ENCODE assay signal across 8 mouse cellular contexts in the genomic region with DNA sequence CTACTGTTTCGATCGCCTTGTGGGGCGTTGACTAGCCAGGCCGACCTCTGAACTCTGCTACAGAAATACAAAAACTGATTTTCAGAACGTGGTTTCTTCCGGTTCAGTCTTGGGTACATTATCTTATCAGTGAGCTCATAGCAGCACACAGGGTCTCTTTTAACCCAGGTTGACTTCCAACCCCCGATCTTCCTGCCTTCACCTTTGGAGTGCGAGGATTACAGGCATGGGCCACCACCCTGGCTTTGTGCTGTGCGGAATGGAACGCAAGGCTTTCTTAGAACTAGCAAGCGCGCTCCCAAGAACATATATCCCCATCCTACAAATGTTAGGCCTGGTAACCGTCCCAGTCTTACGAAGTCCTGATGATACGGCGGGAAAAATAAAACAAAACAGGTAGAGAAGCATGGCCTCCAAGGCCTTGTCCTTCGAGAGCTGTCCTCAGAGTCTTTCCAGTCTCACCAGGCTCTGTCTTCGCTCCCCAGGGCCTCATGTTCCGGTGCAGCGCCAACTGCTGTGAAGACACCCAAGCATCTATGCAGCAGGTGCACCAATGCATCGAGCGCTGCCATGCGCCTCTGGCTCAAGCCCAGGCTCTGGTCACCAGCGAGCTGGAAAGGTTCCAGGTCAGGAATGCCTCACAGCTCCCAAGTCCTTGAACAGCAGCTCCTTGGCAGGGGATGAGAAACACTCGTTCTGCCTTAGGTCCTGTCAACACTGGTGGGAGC. TPM values are rescaled to one million over a fixed set of nuclear protein-coding genes. Genes with fewer than 3 reads are reported as not detected.
DNase-seq lines count a peak whose midpoint lies in the region; ATAC-seq and TF ChIP-seq lines count a peak whose summit lies in the region.

No protein-coding gene starts in this region.

- H3K9ac ChIP-seq in ES-Bruce4 (ENCODE audit: low read depth, poor library complexity, severe bottlenecking), result peak overlapping the region; percentile 89
- peak overlapping the region; percentile 64 for H3K9ac ChIP-seq in embryonic facial prominence, embryonic 15.5 days
- peak overlapping the region; percentile 91 for H3K9ac ChIP-seq in lung, embryonic 16.5 days (ENCODE audit: low read length)

- DNase-seq in adrenal gland, postnatal 10 days, result peak; percentile 89
- DNase-seq in heart, postnatal 4 days, result peak; percentile 80
- peak; percentile 47 for DNase-seq in layer of hippocampus, adult 9-11 months
- no peak for DNase-seq in embryo, embryonic 10.5 days (ENCODE audit: low spot score)

- TF ChIP-seq EP300 in ES-Bruce4 (IDR thresholded peaks at IDR 0.05; ENCODE audit: insufficient read depth, low read depth, low read length), result no peak

- H3K4me1 ChIP-seq in ES-Bruce4 (ENCODE audit: control insufficient read depth, insufficient read depth, low read length), result no peaks in the 10 kb centered on the region
- peaks cover 14% of the 10 kb centered on the region for H3K4me1 ChIP-seq in embryonic facial prominence, embryonic 15.5 days
- H3K4me1 ChIP-seq in lung, embryonic 16.5 days (replicated peaks; ENCODE audit: control insufficient read depth, insufficient read depth, low read length), result peaks cover 16% of the 10 kb centered on the region
- peaks cover 9% of the 10 kb centered on the region for H3K4me1 ChIP-seq in small intestine, adult 2 months (ENCODE audit: control insufficient read depth, insufficient read depth, insufficient read length, low read length)

- no peak for TF ChIP-seq CTCF in ES-Bruce4 (IDR thresholded peaks at IDR 0.05; ENCODE audit: low read depth, low read length)
- no peak for TF ChIP-seq CTCF in small intestine, adult 2 months (IDR thresholded peaks at IDR 0.05; ENCODE audit: extremely low read depth, insufficient read length, insufficient replicate concordance, low read depth, low read length)

- ATAC-seq in embryonic facial prominence, embryonic 15.5 days (ENCODE audit: insufficient number of reproducible peaks, low FRiP score, low TSS enrichment, low read depth), result no peak
- ATAC-seq in lung, embryonic 16.5 days (ENCODE audit: low read depth), result peak; percentile 2; the same call in 1 of the 2 replicates

- H3K4me3 ChIP-seq in ES-Bruce4 (ENCODE audit: low read depth, low read length), result peak overlapping the region; percentile 77
- H3K4me3 ChIP-seq in embryonic facial prominence, embryonic 15.5 days (replicated peaks), result peak overlapping the region; percentile 74
- peak overlapping the region; percentile 81 for H3K4me3 ChIP-seq in lung, embryonic 16.5 days (ENCODE audit: low read length)
- H3K4me3 ChIP-seq in small intestine, adult 2 months (ENCODE audit: low read depth, low read length), result peak overlapping the region; percentile 73

- H3K27ac ChIP-seq in ES-Bruce4 (ENCODE audit: insufficient read depth, low read length), result no peak overlapping the region
- peak overlapping the region; percentile 81 for H3K27ac ChIP-seq in embryonic facial prominence, embryonic 15.5 days (replicated peaks)
- peak overlapping the region; percentile 83 for H3K27ac ChIP-seq in lung, embryonic 16.5 days (ENCODE audit: low read length)
- peak overlapping the region; percentile 87 for H3K27ac ChIP-seq in small intestine, adult 2 months (ENCODE audit: insufficient read depth, low read depth, low read length)

- no peaks in the 10 kb centered on the region for H3K9me3 ChIP-seq in ES-Bruce4 (replicated peaks; ENCODE audit: control insufficient read depth, insufficient read depth, low read length, poor library complexity, severe bottlenecking)
- H3K9me3 ChIP-seq in embryonic facial prominence, embryonic 15.5 days (replicated peaks), result no peaks in the 10 kb centered on the region
- no peaks in the 10 kb centered on the region for H3K9me3 ChIP-seq in lung, embryonic 16.5 days (ENCODE audit: control insufficient read depth, low read length)

- 42% methylated on average over 25 of the region's 25 CpGs for WGBS in embryonic facial prominence, embryonic 15.5 days
- WGBS in lung, embryonic 16.5 days, result 32% methylated on average over 25 of the region's 25 CpGs
- 15% methylated on average over 25 of the region's 25 CpGs for WGBS in small intestine, adult 2 months

- no peaks in the 10 kb centered on the region for H3K27me3 ChIP-seq in ES-Bruce4 (ENCODE audit: control insufficient read depth, insufficient read depth, low read length, poor library complexity, severe bottlenecking)
- no peaks in the 10 kb centered on the region for H3K27me3 ChIP-seq in embryonic facial prominence, embryonic 15.5 days
- H3K27me3 ChIP-seq in lung, embryonic 16.5 days (ENCODE audit: control insufficient read depth, insufficient read depth, low read depth, low read length), result no peaks in the 10 kb centered on the region
- no peaks in the 10 kb centered on the region for H3K27me3 ChIP-seq in small intestine, adult 2 months (ENCODE audit: control insufficient read depth, insufficient read depth, low read length)

- peak overlapping the region; percentile 91 for H3K4me2 ChIP-seq in embryonic facial prominence, embryonic 15.5 days (replicated peaks)
- H3K4me2 ChIP-seq in lung, embryonic 16.5 days (ENCODE audit: low read depth, low read length), result peak overlapping the region; percentile 96

- peaks cover 13% of the 10 kb centered on the region for H3K36me3 ChIP-seq in ES-Bruce4 (ENCODE audit: control insufficient read depth, insufficient read depth, low read length, poor library complexity, severe bottlenecking)
- peaks cover 7% of the 10 kb centered on the region; the same call in 1 of the 2 replicates for H3K36me3 ChIP-seq in embryonic facial prominence, embryonic 15.5 days
- peaks cover 2% of the 10 kb centered on the region; the same call in 1 of the 2 replicates for H3K36me3 ChIP-seq in lung, embryonic 16.5 days (ENCODE audit: control insufficient read depth, insufficient read depth, low read length)
- no peaks in the 10 kb centered on the region for H3K36me3 ChIP-seq in small intestine, adult 2 months (ENCODE audit: control insufficient read depth, insufficient read depth, low read length)

- TF ChIP-seq POLR2A in ES-Bruce4 (IDR thresholded peaks at IDR 0.05; ENCODE audit: insufficient read depth, low read length), result no peak
- no peak for TF ChIP-seq POLR2A in small intestine, adult 2 months (IDR thresholded peaks at IDR 0.05; ENCODE audit: low read depth, low read length)

RNA-seq across cellular contexts. Expression of gene Fam136a, which starts 0.8 kb away (rescaled TPM):
- polyA plus RNA-seq in ES-Bruce4 (2011; ENCODE audit: insufficient read depth, insufficient read length, low read depth, missing spikeins), result 54.2 and 56.0 TPM in 2 replicates
- total RNA-seq in adrenal gland, postnatal 10 days (2021), result 10 to 100 TPM; 75.1 to 80.4 TPM
- 99.5 and 104 TPM in 2 replicates for polyA plus RNA-seq in embryonic facial prominence, embryonic 15.5 days (2015; fragmentation: Nextera tagmentation; extraction: Ambion mirVana)
- 10 to 100 TPM; 26.8 to 28.7 TPM for total RNA-seq in heart, postnatal 4 days (2021)
- 91.8 and 98.7 TPM in 2 replicates for polyA plus RNA-seq in lung, embryonic 16.5 days (2015; fragmentation: Nextera tagmentation; extraction: Ambion mirVana)
- polyA plus RNA-seq in small intestine, adult 2 months (2012; rRNA removed), result 14.6 and 15.5 TPM in 2 replicates

RNA-seq across cellular contexts. Expression of gene Snrpg, which starts 4.8 kb away (rescaled TPM):
- polyA plus RNA-seq in ES-Bruce4 (2011; ENCODE audit: insufficient read depth, insufficient read length, low read depth, missing spikeins), result 201 and 274 TPM in 2 replicates
- total RNA-seq in adrenal gland, postnatal 10 days (2021), result 100 to 1,000 TPM; 222 to 235 TPM
- polyA plus RNA-seq in embryonic facial prominence, embryonic 15.5 days (2015; fragmentation: Nextera tagmentation; extraction: Ambion mirVana), result 489 and 522 TPM in 2 replicates
- 100 to 1,000 TPM; 108 to 113 TPM for total RNA-seq in heart, postnatal 4 days (2021)
- 522 and 523 TPM in 2 replicates for polyA plus RNA-seq in lung, embryonic 16.5 days (2015; fragmentation: Nextera tagmentation; extraction: Ambion mirVana)
- polyA plus RNA-seq in small intestine, adult 2 months (2012; rRNA removed), result 6.2 and 15.3 TPM in 2 replicates

RNA-seq across cellular contexts. Expression of gene Pcyox1, which starts 30.7 kb away (rescaled TPM):
- polyA plus RNA-seq in ES-Bruce4 (2011; ENCODE audit: insufficient read depth, insufficient read length, low read depth, missing spikeins), result 50.1 and 51.7 TPM in 2 replicates
- total RNA-seq in adrenal gland, postnatal 10 days (2021), result 100 to 1,000 TPM; 149 to 167 TPM
- polyA plus RNA-seq in embryonic facial prominence, embryonic 15.5 days (2015; fragmentation: Nextera tagmentation; extraction: Ambion mirVana), result 96.3 and 102 TPM in 2 replicates
- total RNA-seq in heart, postnatal 4 days (2021), result 10 to 100 TPM; 52.5 TPM
- 85.4 and 88.9 TPM in 2 replicates for polyA plus RNA-seq in lung, embryonic 16.5 days (2015; fragmentation: Nextera tagmentation; extraction: Ambion mirVana)
- 8.1 and 10.0 TPM in 2 replicates for polyA plus RNA-seq in small intestine, adult 2 months (2012; rRNA removed)

RNA-seq across cellular contexts. Expression of gene Tia1, which starts 37.7 kb away (rescaled TPM):
- polyA plus RNA-seq in ES-Bruce4 (2011; ENCODE audit: insufficient read depth, insufficient read length, low read depth, missing spikeins), result 79.7 and 81.2 TPM in 2 replicates
- 10 to 100 TPM; 43.8 to 86.4 TPM for total RNA-seq in adrenal gland, postnatal 10 days (2021)
- 170 and 185 TPM in 2 replicates for polyA plus RNA-seq in embryonic facial prominence, embryonic 15.5 days (2015; fragmentation: Nextera tagmentation; extraction: Ambion mirVana)
- 10 to 100 TPM; 60.2 to 62.3 TPM for total RNA-seq in heart, postnatal 4 days (2021)
- polyA plus RNA-seq in lung, embryonic 16.5 days (2015; fragmentation: Nextera tagmentation; extraction: Ambion mirVana), result 176 and 177 TPM in 2 replicates
- 3.4 and 6.8 TPM in 2 replicates for polyA plus RNA-seq in small intestine, adult 2 months (2012; rRNA removed)

Comparison
In these comparisons a context has a peak if more than half of its experiments do, and no peak if none do; other contexts are left out.
1. RNA of gene Snrpg, which starts 4.8 kb away (polyA plus RNA-seq): 522 to 523 TPM in lung, embryonic 16.5 days, 489 to 522 TPM in embryonic facial prominence, embryonic 15.5 days and 201 to 274 TPM in ES-Bruce4; 6.2 to 15.3 TPM in small intestine, adult 2 months; every median in the first group is over 10 times any median in the second.
2. Peak in every context shown above with its lines, with median percentiles within 50 percentile points of each other: H3K4me3 ChIP-seq and H3K9ac ChIP-seq.